Mouse (Mus musculus) hindlimb bud, embryonic 11.5 days (tissue): ENCODE data around the gene Abl1.

Experiments
- DNase-seq: peaks from one replicate; pipeline ENCODE4 v3.0.0-alpha.2; 2012; ENCODE audit warnings: low read depth, low spot score; ENCODE audit errors: extremely low spot score

Gene Abl1

DNA sequence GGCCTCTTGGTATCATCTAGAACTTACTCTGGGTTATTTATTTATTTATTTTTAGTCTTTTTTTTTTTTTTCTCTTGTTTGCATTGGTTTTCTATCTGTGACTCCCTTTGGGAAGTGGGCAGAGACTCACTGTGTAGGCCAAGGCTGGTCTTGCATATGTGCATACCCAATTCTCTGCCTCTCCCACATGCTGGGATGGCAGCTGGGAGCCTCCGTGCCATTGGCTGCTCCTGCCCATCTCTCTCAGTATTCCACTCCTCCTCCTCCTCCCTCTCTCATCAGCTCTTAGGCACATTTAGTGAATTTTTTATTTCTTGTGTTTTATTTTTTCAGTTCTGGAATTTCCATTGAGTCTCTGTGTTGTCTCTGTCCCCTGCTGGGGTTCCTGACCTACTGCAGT, 53.6 kb downstream of the Abl1 start:
- DNase-seq: no peak

DNA sequence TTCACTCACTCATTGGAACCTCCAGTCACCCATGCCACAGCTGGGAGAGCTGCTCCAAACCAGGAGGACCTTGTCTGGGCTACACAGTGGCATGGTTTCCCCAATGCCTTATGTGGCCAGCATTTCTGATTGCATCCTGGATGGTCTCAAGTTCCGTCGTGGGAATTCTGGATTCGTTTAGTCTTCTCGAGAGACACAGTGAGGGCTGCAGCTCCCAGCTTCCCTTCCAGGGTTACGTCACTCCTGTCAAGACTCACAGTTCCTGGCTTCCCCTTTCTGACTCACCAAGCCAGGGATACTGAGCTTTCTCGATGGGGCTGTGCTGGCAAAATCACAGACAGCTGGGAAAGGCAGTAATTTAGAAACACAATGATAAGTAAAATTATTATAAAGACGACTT, 54.0 kb downstream of the Abl1 start:
- no peak for DNase-seq

DNA sequence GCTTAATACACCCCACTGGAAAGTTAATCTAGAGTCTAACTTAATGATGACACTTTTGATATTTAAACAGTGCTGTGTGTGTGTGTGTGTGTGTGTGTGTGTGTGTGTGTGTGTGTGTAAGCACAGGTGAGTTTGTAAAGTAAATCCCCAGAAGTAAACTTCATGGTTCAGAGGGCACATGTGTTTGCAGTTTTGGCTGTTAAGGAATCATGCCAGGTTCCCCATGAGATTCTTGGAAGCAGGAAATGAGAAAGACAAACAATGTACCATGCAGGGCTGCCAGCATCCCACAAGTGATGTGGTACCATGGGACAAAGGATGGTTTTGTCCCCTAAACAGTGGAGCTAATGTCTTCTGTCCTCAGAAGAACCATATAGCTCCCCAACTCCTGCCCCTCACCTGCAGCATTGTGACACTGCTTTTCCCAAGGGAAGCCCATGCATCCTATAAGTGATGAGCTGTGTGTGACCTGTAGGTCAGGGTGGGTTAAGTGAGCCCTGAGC, 57.6 kb downstream of the Abl1 start:
- no peak for DNase-seq

- DNase-seq: no peak
Measured at GRCm38 (mm10) chr2:31746835-31747234, 58.7 kb downstream of the Abl1 start.

- DNase-seq: no peak
Measured at GRCm38 (mm10) chr2:31749046-31749709, 61.0 kb downstream of the Abl1 start.

DNA sequence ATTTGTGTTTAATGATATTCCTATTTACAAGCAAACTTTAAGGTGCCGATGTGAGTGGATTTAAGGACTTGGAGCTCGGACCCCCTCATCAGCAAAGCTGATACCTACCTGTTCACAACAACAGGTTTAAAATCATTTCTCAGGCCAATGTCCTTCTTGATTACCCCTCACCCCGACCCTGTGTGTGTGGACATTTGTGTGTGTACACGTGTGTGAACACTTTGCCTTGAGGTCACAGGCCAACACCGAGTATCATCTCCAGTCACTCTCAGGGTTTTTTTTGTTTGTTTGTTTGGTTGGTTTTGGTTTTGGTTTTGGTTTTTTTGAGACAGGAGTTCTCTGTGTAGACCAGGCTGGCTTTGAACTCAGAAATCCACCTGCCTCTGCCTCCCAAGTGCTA, 62.0 kb downstream of the Abl1 start:
- no peak for DNase-seq

- no peak for DNase-seq
Measured at GRCm38 (mm10) chr2:31757472-31757871, 69.3 kb downstream of the Abl1 start.

DNA sequence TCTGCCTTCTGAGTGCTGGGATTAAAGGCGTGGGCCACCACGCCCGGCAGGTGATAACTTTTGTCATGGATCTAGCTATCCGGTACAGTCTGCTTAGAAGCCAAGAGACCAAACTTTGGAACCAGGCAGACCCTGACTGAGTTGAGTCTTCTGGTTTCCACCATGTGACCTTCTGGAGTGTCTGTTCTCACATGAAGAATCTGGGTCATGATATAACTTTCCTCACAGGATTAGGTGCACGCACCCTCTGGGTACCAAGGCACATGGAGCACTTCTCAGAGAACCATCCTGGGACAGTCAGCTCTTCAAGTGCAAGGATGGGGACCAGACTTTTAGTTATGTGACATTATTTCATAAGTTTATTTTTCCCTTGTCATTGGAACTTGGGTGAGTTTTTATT, 70.8 kb downstream of the Abl1 start:
- DNase-seq: no peak

DNA sequence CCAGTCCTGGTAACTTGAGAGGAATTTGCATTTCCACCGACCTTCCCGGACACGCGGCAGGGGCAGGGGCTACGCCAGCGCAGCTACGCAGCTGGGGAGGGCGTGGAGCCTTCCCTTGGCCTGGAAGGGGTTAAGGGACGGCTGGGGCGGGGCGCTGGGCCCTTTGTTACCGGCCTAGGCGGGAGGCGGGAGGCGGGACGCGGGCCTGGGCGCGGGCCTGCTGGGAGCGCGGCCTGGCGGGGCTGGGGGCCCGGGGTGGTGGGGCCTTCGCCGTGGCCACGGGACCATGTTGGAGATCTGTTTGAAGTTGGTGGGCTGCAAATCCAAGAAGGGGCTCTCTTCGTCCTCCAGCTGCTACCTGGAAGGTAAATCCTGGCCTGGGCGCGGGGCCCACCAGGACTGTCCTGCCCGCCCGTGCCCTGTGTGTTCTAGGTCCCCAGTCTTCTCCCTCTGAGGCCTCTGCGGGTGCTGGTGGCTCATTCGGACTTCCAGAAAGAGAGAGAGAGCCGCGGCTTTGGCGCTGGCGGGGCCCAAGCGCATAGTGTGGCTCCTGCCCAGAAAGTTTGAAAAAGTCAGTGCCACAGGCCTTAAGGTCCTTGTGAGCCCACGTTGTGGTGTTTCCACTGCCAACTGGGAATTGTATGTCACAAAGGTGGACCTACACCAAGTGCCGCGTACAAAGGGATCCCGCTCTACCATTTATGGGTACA, 71.7 kb downstream of the Abl1 start:
- peak; percentile 67 for DNase-seq

GRCm38 (mm10) chr2:31760486-31760885, 72.3 kb downstream of the Abl1 start:
- peak; percentile 41 for DNase-seq

GRCm38 (mm10) chr2:31761115-31761531, 72.9 kb downstream of the Abl1 start:
- no peak for DNase-seq

- DNase-seq: no peak
Measured at GRCm38 (mm10) chr2:31761585-31761984, 73.4 kb downstream of the Abl1 start.

GRCm38 (mm10) chr2:31762155-31762554, 74.0 kb downstream of the Abl1 start:
- DNase-seq: no peak

DNA sequence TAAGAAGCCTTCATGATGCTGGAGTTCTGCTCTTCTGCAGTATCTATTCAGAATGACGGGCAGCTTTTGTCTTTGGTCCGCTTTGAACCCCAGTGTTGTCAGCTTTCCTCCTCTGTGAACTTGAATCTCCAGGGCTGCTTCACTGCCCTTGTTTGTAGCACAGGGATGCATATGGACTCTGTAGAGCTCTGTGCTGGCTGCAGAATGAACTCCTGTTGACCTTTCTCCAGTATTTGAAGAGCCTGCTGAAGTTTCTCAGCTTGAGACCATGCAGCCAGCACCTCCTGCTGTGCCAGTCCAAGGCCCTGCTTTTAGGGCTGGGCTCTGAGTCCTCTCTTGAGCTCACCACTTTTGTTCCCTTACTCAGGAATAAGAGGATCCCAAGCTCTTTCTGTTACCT, 74.7 kb downstream of the Abl1 start:
- no peak for DNase-seq

DNA sequence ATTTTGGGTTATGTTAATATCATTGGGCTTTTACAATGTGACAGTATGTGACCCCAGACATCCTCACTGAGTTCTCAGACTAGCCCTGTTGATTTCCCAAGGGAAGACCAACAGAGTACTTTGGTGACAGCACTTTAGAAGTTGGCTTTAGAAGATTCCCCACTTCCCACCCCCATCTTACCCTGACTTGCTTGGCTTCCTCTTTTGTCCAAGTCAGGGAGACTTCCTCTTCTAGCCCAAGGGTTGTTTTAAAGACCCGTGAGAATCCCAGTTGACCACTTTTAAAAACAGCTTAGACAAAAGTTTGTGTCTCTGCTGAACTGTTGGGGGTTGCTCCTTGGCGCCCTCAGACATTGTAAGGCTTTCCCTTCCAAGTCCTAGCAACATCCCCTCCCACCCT, 75.1 kb downstream of the Abl1 start:
- DNase-seq: no peak

- DNase-seq: no peak
Measured at GRCm38 (mm10) chr2:31767104-31767503, 78.9 kb downstream of the Abl1 start.

DNA sequence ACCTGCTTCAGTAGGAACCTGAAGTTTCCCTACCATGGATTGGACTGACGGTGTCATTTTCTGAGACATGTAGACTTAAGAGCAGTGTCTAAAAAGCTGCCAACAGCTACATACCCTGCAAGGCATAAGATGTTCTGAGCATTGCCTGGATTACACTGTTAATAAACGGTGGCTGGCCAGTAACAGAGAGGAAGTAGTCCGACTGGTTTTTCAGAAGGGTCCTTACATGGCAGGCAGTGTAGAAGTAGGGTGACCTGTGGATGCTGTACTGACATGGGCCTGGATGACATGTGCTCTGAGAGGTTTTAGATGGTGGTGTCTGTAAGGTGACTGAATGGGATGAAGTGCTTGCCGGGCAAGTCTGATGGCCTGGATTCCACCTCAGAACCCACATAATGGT, 79.6 kb downstream of the Abl1 start:
- no peak for DNase-seq

GRCm38 (mm10) chr2:31769115-31769514, 80.9 kb downstream of the Abl1 start:
- no peak for DNase-seq

- DNase-seq: no peak
Measured at GRCm38 (mm10) chr2:31769631-31770111, 81.5 kb downstream of the Abl1 start.

DNA sequence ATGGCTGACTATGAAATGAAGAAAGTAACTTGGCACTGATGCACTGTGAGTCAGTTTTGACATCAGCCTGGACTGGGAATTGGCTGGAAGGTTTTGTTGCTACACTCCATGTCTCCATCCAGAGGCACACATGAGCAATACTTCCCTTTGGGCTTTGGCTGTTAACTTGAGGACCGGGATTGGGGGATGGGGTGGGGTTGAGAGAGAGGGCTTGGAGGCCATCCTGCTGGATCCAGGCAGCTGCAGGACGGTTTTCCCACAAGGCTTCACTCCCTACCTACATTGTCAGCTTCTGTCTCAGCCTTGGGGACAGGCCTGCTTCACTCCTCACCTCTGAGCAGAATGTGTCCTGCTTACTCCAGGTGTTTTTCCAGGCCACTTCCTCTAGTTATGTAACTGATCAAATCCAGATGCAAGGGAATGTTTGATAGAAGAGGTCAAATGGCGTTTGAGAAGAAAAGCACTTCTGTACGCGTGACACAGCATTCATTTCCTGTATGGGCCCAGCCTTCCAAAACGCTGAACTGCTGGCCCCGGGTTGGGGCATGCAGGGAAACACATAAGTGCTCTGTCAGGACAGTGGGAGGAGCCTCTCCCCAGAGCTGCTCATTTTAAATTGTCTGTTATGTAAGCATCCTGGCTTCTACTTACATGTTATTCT, 82.7 kb downstream of the Abl1 start:
- peak; percentile 72 for DNase-seq

GRCm38 (mm10) chr2:31776479-31776878, 88.3 kb downstream of the Abl1 start:
- no peak for DNase-seq

DNA sequence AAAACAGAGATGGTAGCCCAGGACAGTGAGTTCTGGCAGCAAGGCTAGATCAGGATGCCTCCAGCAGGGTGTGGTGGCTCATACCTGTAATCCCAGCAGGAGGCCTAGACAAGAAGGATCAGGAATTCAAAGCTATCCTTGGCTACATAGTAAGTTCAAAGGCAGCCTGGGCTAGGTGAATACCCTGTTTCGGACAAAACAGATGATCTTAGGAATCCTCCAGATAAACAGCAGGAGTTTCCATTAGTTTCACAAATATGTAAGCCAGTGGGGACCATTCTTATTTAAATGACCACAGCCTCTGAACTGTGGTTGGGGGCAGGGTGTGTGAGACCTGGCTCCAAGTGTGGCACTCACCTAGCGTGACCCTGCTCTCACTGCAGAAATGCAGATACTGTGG, 91.1 kb downstream of the Abl1 start:
- DNase-seq: no peak
